Mouse (Mus musculus): ENCODE results near the gene Cacna1g.

GRCm38 (mm10) chr11:94365340-94365739 lies 108.7 kb downstream of the Cacna1g start:
- no peak for TF ChIP-seq POLR2A (IDR thresholded peaks at IDR 0.05; ENCODE audit: low read depth, low read length)
- no peak for TF ChIP-seq CTCF (IDR thresholded peaks at IDR 0.05; ENCODE audit: borderline replicate concordance, insufficient read depth, low read length)

Measured in embryonic fibroblast, embryonic 13.5 days (primary cell).